Mouse (Mus musculus) liver, postnatal 0 days (tissue): ENCODE results near the gene Tpgs1.

Experiments
- CTCF ChIP-seq: sonication (generic); IDR thresholded peaks from 2 replicates; pipeline ENCODE4 v1.5.1; 2016; ENCODE audit warnings: antibody characterized with exemption, low read depth
- EP300 ChIP-seq: IDR thresholded peaks from 2 replicates; pipeline ENCODE4 v1.6.1; 2016; ENCODE audit warnings: antibody characterized with exemption, low read depth, mild to moderate bottlenecking

DNA sequence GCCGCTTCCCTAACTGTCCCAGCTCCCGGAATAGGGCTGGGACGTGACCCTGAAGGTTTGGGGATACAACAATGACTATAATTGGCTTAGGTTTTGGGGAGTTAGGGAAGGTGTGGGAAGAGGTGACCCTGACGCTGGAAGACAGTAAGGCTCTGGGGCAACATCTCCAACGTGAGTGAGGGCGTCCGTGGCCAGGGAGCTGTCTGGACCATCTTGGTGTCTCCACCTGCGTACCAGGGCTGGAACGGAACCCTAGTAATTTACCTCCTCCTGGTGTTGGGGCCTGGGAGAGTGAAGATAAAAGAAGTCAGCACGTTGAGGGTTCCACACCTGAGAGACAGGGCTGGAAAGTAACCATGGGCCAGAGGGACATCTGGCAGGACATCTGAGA, 35.8 kb downstream of the Tpgs1 start:
- no peak for TF ChIP-seq EP300
- TF ChIP-seq CTCF = no peak
